Mouse (Mus musculus) spleen, adult 18-20 months (tissue): ENCODE results near the gene Faim2.

ENCODE experiments used
- DNase-seq, 2 experiments: peaks; one replicate each; pipeline ENCODE4 v3.0.0; 2022; ENCODE audit warnings: mixed read lengths in 2 of 2

Faim2 gene

GRCm38 (mm10) chr15:99527629-99528353 lies at the start of gene Faim2:
Gene Faim2 (minus strand): TSS chr15:99528165.
- DNase-seq = no peak

GRCm38 (mm10) chr15:99569123-99569522 lies 41.2 kb upstream of the Faim2 start:
- DNase-seq = no peak

GRCm38 (mm10) chr15:99568682-99569081 lies 40.7 kb upstream of the Faim2 start:
- no peak for DNase-seq

GRCm38 (mm10) chr15:99567371-99567770 lies 39.4 kb upstream of the Faim2 start:
- no peak for DNase-seq

GRCm38 (mm10) chr15:99560246-99560645 lies 32.3 kb upstream of the Faim2 start:
- DNase-seq = no peak

DNA sequence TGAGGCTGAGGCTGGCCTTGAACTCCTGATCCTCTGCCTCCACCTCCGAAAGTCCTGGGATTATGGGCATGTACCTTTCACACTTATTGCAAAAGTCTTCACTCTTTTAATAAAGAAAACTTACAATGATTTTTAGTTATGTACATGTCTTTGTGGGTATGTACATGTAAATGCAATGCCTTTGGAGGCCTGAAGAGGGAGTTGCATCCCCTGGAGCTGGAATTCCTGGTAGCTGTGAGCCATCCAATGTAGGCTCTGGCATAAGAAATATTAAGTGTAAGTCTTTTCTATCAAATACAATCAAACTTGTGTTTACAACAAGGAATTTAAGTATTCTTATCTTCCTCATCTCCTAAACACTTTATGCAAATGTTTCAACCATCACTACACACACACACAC lies 31.0 kb upstream of the Faim2 start:
- no peak for DNase-seq

GRCm38 (mm10) chr15:99553767-99554166 lies 25.8 kb upstream of the Faim2 start:
- DNase-seq = no peak

- DNase-seq = no peak
Observed at GRCm38 (mm10) chr15:99549901-99550300, 21.9 kb upstream of the Faim2 start.

GRCm38 (mm10) chr15:99547732-99548131 lies 19.8 kb upstream of the Faim2 start:
- no peak for DNase-seq

GRCm38 (mm10) chr15:99546596-99546995 lies 18.6 kb upstream of the Faim2 start:
- DNase-seq = no peak

DNA sequence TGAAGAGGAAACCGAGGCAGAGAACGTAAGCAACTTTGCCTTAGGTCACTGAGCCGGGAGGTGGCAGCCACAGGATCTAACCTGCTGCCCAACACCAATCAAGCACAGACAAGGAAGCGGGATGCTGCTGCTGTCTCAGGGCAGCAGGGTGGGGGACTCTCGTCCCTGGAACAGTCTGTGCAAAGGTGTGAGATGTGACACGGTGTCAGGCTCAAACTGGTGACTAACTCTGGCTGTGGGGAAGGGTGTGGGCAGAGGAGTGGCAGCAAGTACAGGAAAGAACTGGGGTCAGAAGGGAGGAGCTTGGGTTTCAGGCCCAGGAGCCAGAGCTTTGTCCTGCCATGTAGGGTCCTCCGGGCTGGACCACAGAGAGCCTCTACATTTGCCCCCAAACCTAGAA lies 16.1 kb upstream of the Faim2 start:
- no peak for DNase-seq

DNA sequence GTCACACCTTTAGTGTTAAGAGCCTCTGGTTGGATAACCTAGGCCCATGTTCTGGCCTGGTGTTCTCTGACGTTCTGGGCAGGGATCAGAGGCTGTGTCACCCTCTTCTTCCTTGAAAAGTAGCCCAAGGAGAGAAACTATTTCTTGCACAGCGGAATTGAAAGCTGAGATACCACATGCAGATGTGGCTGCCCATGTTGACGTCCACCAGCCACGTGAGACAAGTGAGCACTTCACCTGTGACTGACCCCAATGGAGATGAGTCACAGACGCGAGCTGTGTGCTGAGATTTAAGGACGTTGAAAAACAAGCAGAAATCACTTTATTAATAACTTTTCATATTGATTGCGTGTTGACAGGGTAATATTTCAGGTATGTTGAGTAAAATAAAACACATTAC lies 11.9 kb upstream of the Faim2 start:
- no peak for DNase-seq

- no peak for DNase-seq
Observed at GRCm38 (mm10) chr15:99536889-99537862, 9.2 kb upstream of the Faim2 start.

DNA sequence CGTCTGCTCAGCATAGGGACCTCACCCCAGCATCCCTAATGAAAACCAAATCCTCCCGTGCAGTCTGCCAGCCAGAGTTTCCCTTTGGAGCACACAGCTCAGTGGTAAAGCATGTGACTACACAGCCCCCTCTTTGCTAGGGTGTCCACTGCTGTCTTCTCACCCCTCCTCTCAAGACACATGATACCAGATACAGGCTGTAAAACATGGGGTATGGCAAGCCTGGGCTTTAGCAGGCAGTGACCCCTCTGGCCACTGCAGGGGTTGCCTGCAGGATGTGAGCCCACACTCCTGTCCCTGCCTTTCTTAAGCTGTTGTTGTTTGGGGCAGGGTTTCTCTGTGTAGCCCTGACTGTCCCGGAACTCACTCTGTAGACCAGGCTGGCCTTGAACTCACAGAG lies 4.1 kb upstream of the Faim2 start:
- no peak for DNase-seq

DNA sequence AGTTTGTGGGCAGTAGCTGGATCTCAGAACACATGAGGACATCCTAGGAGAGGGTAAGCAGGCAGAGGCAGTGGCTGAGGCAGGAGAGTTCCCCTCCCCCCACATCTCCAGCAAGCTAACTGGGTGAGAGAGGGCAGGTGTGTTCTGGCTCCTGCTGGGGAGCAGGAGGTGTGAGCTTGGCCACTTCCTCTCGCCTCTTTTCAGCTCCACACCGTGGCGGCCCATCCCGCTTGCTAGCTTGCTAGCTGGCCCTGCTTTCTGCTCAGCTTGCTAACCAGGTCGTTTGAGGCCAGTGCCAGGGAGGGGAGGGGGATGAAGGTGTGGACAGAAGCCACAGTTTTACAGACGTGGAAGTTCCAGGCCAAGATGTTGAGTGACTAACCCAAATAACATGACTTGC lies 3.2 kb upstream of the Faim2 start:
- DNase-seq = no peak

GRCm38 (mm10) chr15:99526681-99527080 lies 1.3 kb downstream of the Faim2 start:
- no peak for DNase-seq

DNA sequence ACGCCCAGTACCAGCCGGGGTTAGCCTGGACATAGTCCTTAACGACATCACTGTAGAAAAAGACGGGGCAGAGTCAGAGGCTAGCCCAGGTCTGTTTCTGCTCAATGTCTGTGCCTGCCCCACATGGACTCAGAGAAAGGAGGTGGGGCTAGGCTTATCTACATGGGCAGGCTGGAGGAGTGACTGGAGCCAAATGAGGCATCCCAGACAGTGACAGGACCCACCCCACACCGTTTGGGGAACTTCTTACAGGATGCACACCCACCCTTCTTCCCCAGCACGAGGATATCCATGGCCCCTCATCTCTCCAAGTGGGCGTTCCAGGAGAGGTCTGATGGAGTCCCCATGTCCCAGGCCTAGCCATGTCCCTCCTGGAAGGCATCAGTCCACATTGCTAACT lies 7.7 kb downstream of the Faim2 start:
- no peak for DNase-seq

- no peak for DNase-seq
Observed at GRCm38 (mm10) chr15:99519626-99520025, 8.3 kb downstream of the Faim2 start.

DNA sequence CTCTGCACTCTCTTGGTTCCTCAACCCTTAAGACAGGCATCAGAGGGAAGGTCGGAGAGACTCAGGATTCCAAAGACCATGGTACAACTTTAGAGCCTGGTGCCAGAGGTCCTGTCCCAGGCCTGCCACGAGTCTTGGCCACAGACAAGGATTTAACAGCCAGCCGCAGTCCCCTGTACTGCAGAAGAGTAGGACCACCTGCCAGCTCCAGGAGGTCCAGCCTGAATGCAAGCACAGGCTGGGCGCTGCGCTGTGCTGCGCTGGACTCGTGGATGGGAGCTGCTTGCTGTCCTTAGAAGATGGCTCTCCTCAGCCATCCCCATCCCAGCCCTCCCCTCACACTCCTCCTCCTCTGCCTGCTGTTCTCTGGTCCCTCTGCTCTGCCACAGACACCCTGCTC lies 10.2 kb downstream of the Faim2 start:
- DNase-seq = no peak

GRCm38 (mm10) chr15:99516715-99517114 lies 11.2 kb downstream of the Faim2 start:
- DNase-seq = no peak

- DNase-seq = no peak
Observed at GRCm38 (mm10) chr15:99511797-99512525, 16.0 kb downstream of the Faim2 start.

DNA sequence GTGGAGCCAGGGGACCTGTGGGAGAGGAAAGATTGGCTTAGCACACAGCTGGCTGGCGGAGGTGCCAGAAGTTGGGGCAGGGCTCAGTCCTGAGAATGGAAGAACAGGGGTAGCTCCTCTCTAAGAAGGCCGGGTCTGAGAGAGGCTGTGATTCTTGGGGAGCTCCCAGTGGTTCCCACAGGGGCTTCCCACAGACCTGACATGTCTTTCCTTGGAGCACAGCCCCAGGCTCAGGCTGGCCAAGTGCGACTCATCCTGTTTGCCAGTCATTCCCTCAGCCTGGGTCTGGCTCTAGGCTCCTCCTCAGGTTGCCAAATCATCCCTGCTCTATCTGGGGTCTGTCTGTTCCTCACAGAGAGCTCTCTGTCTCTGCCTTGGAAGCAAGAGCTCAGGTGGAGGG lies 17.3 kb downstream of the Faim2 start:
- no peak for DNase-seq

- DNase-seq = no peak
Observed at GRCm38 (mm10) chr15:99509840-99510239, 18.1 kb downstream of the Faim2 start.
